Mouse (Mus musculus) megakaryocyte, embryonic 14.5 days (primary cell): ENCODE measurements around the gene Mepe.

Source experiments
- FLI1 ChIP-seq: IDR thresholded peaks from 2 replicates; pipeline ENCODE4 v1.6.1; 2012; ENCODE audit warnings: low read length, inconsistent platforms, mixed read lengths
- GATA1 ChIP-seq: IDR thresholded peaks from 3 replicates; pipeline ENCODE4 v1.6.1; 2012; ENCODE audit warnings: mixed read lengths, low read length, inconsistent platforms, borderline replicate concordance

GRCm38 (mm10) chr5:104327876-104328275 is 2.7 kb downstream of the Mepe start:
- no peak for TF ChIP-seq GATA1
- TF ChIP-seq FLI1 = no peak
